Mouse (Mus musculus) adrenal gland, postnatal 10 days (tissue): ENCODE data around the gene Rasa4. TPM values are rescaled to one million over a fixed set of nuclear protein-coding genes. Genes with fewer than 3 reads are reported as not detected.
"Not testable (repeated sequence)": the region's sequence is repeated elsewhere in the genome, so short reads cannot be mapped to it uniquely, and the experiment has no call there.

Source experiments
- DNase-seq: peaks from one replicate; pipeline ENCODE4 v3.0.0; 2021; ENCODE audit warnings: mixed read lengths
- total RNA-seq, 2 experiments: library from RNA; stranded (reverse); gene quantifications; 2 replicates each; pipeline ENCODE4 v1.2.3; 2021

The Rasa4 gene
- total RNA-seq, 2 experiments from 2014 or later = 8.4 to 13.7 TPM

DNA sequence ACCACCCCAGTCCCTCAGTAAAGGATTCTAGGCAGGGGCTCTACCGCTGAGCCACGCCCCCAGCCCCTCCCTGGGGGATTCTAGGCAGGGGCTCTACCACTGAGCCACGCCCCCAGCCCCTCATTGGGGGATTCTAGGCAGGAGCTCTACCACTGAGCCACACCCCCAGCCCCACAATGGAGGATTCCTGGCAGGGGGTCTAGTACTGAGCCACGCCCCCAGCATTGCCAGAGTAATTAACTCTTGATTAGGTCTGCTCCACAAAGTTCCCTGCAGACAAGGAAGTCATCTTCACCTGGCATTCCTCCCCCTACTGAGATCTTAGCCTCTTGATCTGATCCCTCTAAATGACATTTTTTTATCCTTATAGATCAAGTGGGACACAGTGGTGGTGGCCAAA lies 29.8 kb downstream of the Rasa4 start:
- not testable (repeated sequence) for DNase-seq

DNA sequence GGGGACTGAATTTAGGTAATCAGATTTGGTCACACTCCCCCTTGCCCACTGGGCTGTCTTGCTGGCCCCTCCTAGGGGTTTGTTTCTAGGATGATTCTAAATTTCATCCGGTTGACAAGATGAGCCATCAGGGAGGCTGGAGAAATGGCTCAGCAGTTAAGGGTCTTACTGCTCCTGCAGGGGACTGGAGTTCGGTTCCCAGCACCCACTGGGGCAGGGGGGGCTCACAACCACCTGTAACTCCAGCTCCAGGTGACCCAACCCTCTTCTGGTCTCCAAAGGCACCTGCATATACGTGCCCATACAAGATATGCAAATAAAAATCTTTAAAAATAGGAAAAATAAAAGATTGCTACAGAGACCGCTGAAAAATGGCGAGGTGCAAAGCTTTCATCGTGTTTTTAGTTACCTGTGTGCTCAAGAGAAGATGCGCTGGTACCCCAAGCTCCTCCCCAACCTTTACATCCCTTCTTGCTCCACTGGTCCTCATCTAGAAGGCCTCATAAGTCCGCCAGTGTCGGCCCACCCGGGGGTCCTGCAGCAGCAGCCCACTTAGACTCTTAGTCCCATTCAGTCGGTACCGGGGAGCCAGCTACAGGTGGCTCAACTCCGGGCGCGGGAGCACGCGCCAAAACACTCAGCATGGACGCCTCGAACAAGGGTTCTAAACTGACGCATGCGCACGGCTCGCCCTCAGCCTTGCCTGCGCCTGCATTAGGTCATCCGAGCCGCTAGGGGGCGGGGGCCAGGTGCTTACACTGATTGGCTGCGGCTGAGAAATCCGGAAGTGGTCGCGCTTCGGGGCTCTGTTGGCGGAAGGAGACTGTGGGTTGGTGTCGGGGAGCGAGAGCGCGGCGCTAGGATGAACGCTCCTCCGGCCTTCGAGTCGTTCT lies 32.4 kb downstream of the Rasa4 start, which contains the start of gene Polr2j:
Polr2j (plus strand) TSS at position 741 of the 893 bp plus-strand sequence.
- DNase-seq = peak; percentile 99

DNA sequence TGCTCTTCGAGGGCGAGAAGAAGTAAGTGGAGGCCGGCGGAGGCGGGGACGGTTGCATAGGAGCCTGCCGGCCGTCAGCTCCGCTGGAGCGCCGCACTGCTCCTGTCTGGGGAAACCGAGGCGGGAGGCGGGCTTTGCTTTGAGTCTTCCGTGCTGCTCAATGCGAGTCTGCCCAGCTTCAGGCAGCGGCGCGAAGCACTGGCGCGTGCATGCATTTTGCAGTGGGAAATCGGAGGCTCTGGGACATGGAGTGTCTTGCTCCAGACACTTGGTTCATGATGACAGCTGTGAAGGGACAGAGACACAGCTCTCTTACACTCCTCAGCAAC lies 33.0 kb downstream of the Rasa4 start:
- DNase-seq = no peak

DNA sequence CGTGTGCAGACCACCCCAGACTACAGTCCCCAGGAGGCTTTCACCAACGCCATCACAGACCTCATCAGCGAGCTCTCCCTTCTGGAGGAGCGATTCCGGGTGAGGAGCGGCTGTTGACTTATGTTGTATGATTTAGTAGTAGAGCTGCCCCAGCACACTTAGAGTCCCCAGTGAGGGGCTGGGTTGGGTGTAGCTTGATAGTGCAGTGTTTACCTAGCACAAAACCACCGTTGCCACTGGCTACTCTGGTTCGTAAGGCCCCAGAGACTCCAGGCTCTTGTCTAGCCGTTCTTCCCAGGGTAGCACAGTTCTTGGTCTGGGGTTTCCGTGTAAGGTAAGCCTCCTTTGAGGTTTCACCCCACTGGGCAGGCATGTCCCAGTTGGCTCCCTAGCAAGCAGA lies 38.4 kb downstream of the Rasa4 start:
- no peak for DNase-seq

DNA sequence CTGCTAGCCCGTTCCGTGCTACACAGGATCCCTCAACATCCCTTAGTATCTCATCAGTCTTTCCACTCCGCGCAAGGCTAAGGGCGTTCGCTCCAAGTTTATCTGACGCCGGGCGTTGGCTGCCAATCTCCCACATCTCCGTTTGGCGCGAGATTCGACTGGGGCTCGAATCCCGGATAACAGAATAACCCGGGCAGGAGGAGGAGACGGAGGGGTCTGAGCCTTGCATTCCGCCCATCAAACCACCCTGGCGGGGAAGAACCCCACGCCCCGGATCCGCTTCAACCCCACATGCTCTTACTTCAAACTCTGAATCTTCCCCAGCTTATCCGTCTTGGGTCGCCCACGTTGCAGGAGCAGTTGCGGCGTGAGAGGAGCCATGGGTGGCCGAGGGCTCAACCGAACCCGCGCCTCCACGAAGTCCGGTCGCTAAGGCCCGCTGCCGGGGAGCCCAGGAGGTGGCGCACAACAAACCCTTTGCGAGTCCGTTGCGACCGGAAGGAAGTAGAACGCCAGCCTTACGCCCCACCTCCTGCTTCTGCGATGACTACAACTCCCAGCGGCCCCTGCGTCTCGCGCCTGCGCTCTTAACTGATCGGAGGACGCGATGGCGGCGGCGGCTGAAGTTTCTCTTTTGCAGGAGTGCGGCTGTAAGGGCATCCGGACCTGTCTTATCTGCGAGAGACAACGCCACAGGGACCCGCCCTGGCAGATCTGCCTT lies 52.0 kb downstream of the Rasa4 start, which contains the start of the genes Lrwd1 and Alkbh4:
Lrwd1 (minus strand) TSS at position 504 of the 721 bp plus-strand sequence.
Alkbh4 (plus strand) TSS at position 576 of the 721 bp plus-strand sequence.
- peak; percentile 96 for DNase-seq

DNA sequence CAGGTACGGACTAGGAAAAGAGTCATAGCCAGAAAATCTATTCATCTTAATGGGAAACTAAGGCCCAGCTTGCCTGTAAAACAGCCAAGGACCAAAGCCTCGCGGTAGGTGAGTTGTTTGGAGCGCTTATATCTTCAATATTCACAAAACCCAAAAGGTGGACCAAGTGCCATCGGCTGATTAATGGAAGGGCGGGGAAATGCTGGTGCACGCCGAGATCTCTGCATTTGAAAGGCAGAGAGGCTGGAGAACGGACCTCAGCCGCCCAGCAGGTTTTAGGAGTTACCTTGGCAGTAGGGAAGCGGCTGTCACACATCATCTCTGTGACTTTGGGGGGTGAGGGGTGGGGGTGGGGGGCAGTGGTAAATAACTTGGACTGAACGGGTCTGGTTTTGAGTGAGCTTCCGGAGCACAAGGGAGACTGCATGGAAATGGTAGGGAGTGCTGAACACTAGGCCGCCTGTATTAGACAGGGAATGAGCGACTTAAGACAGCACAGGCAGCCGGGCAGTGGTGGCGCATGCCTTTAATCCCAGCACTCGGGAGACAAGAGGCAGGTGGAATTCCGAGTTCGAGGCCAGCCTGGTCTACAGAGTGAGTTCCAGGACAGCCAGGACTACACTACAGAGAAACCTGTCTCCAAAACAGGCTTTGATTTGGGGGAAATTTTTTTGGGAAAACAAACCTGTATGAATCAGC lies 52.7 kb downstream of the Rasa4 start:
- DNase-seq = no peak

DNA sequence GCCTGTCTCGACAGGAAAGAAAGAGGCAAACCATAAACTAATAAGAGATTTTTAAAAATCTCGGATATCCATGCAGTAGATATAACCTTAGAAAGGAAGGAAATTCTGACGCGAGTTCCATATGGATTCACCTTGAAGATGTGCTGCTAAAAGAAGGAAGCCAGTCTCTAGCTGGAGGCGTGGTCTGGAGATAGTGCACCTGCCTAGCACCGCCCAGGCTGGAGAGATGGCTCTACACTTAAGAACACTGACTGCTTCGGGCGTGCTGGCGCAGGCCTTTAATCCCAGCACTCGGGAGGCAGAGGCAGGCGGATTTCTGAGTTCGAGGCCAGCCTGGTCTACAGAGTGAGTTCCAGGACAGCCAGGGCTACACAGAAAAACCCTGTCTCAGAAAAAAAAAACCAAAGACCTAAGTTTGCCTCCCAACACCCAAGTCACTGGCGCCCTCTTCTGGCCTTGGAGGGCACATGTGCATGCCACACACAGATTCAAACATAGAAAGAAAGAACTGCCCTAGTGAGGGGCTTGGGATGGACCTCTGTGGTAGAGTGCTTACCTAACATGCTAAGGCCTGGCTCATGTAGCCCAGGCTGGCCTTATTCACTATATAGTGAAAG lies 54.0 kb downstream of the Rasa4 start:
- DNase-seq = peak; percentile 62

DNA sequence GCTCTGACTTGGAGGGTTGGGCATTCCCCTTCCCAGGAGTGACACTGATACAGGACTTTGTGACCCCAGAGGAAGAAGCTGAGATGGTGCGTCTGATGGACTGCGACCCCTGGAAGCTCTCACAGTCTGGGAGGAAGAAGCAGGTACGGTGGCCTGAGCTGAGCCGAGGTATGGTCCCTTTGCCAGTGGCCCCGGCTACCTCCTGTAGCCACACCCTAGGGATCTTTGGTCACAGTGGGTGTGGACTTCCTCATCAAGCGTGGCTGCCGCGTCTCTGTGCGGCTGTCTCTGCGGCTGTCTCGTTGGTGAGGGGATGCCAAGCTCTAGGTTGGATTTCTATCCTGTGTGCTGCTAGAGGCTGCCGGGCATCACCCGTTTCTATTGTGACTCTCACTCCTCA lies 55.7 kb downstream of the Rasa4 start:
- no peak for DNase-seq

DNA sequence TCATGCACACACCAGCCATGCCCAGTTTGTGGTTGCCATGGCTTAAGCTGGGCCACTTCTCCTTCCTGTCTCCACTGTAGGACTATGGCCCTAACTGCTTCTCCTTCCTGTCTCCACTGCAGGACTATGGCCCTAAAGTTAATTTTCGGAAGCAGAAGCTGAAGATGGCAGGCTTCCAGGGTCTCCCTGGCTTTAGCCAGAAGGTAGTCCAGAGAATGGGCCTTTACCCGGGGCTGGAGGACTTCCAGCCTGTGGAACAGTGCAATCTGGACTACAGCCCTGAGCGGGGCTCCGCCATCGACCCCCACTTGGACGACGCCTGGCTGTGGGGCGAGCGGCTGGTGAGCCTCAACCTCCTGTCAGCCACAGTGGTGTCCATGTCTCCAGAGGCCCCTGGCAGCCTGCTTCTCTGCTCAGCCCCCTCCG lies 56.4 kb downstream of the Rasa4 start:
- no peak for DNase-seq

DNA sequence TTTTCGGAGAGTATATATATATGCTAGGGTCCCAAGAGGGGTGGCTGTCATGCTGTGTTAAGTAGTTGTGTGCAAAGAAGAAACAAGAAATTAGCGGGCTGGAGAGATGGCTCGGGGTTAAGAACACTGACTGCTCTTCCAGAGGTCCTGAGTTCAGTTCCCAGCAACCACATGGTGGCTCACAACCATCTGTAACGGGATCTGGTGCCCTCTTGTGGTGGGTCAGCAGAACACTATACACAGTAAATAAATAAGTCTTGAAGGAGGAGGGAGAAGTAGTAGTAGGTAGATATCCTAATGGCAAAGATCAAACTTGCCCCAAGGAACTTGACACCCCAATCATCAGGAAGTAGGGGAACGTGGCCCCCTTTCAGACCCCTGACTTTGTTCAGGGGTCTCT lies 59.0 kb downstream of the Rasa4 start:
- DNase-seq = no peak

DNA sequence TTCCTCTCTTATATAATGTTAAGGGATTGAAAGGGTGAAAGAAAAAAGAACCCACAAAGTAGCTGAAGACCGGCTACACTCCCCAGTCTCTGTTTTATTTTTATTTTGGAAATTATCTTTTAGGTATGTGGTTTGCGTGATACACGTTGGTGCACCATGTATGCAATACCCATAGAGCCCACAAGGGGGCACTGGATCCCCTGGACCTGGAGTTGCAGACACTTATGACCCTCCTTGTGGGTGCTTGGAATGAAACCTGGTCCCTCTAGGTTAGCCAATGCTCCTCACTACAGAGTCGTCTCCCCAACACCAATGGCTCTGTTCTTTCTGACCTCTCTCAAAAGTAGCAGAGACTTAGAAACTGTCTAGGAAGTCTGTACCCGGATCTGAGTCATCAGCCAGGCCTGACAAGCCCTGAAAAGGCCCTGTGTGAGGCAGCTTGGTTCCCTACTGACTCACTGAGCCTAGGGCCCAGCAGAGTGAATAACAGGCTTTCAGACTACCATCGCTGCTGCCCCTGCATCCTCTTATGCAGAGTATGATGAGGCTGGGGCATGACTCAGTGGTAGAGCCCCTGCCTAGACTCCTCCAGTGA lies 59.5 kb downstream of the Rasa4 start:
- DNase-seq = peak; percentile 24

DNA sequence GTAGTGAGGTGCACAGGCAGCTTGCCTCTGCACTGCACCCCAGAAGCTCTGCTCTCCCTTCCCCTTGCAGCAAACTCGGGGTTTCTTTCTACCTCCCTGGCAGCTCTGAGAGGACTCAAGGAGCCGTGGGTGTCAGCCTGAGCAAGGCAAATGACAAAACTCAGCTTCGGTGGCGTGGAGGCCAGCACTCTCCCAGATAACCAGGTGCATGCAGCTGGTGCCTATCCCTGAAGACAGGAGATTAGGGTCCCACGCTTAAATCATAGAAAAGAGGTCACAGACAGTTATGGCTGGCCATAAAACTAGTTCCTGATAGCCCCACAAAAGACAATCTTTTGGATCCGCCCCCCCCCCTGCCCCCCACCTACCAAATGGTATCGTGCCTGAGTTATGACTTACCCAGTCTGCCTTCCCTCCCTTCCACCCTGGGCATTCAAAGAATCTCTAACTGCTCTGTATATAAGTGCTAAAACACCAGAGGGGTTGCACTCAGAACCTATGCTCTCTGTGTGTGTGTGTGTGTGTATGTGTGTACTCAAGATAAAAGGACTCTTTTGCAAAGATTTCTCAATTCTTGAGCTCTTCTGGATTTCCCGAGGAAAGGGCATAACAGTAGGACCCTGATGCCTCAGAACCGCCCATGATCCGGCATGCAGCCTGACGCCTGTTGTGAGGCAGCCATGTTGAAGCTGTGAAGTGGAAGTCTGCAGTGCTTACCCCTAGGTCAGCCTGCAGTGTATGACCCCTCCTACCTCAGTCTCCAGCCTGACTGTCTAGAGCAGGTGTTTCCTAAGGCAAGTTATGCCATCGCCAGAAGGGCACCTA lies 61.1 kb downstream of the Rasa4 start:
- DNase-seq = no peak

DNA sequence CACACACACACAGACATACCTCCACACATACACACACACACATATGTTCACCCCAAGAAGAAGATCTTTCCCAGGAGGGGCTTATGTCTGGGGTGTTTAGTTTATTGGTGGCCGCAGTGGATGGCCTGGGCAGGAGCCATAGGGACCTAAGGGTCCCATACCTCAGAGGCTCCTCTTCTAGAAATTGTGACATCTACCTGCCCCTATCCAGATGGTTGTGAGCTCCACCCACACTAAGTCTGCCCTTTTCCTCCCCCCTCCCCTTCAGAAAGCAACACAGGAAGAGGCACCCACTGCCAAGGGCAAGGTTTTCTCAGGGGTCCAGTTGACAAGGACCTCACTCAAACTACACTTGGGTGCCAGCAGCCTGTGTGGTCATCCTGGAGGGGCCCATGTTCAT lies 63.2 kb downstream of the Rasa4 start:
- DNase-seq = no peak

DNA sequence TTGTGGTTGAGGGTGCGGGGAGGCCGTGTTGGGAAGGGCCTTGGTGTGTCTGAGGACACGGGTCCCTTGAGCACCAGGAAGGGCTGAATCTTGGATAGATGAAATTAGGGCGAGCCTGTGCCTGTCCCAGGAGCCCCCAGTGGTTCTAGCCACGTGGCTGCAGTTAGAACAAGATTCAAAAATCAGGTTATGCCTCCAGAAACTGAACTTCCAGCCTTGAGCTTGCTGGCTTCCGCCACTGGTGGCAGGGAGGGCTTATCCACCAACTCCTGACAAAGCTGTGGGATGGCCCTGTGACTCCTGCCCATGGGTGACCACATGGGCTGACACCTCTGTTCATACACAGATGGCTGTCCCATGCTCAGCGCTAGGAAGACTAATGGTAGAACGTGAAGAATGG lies 64.0 kb downstream of the Rasa4 start:
- DNase-seq = no peak

DNA sequence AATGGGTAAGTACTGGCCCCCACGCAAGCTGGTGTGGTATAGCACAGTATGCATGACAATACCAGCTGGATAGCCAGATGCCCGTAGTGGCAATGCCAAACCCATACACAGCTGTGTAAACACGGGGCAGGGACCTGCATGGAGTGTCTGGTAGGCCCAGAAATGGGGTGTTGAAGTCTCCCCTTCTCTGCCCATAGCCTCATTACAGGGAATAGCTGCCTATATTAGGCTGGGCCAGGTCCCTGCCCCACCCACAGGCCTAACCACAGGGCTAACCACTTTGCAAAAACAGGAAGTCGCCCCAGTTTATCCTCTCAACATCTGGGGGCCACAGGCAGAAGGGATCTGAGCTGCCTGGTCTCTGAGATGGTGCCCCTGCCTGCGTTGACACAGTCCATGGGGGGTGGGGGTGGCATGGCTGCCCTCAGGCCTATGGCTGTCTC lies 65.4 kb downstream of the Rasa4 start:
- DNase-seq = not testable (repeated sequence)

DNA sequence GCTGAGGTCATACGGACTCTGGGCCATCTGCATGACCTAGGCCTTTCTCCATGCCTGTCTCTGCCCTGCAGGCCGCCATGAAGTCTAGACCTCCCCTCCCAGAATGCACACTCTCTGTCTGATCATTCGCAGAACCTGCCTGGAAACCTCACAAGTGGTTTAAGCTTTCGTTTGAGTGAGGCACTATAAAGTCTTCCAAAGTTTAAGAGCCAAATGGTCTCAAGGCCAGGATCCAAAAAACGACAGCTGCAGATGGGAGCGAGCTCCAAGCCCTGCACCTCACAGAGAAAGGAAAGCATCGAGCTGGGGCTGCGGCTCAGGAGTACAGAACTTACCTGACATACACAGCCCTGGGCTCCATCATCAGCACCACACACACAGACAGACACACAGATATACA lies 68.6 kb downstream of the Rasa4 start:
- DNase-seq = no peak

DNA sequence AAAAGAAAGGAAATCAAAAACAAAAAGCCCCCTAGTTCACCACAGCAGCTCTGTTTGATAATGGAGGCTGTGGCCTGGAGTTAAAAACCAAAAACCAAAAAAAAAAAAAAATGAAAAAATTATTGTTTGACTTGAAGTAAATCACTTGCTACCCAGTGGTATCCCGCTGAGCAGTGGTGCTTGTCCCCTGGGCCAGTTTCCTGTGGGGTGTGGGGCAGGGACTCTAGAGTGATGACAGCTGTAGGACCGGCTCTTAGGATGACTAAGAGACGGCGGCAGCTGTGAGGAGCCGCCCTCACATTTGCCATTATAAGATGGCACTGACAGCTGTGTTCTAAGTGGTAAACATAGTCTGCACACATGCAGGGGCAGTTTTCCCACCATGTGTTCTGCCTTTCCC lies 71.7 kb downstream of the Rasa4 start:
- DNase-seq = no peak

DNA sequence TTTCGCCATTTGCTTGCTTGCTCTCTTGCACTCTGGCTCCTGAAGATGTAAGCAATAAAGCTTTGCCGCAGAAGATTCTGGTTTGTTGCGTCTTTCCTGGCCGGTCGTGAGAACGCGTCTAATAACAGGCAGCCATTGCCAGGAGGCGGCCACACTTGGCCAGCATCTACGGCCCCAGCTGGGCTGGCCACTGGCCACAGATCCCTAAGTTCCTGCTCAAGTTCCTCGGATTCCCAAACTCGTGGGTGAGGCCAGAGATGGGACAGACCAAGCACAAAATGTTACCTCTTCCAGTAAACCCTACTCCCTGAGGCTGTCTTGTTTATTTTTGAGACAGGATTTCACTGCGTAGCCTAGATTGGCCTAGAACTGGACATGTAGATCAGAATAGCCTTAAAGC lies 76.4 kb downstream of the Rasa4 start:
- DNase-seq = not testable (repeated sequence)
